Mouse (Mus musculus): ENCODE measurements at regions not wholly inside any gene's neighbourhood (a gene's known extent, or its start where the extent isn't known, plus 50 kb on each side); places are given as distances from the start of the nearest gene placed in this dataset.

DNA sequence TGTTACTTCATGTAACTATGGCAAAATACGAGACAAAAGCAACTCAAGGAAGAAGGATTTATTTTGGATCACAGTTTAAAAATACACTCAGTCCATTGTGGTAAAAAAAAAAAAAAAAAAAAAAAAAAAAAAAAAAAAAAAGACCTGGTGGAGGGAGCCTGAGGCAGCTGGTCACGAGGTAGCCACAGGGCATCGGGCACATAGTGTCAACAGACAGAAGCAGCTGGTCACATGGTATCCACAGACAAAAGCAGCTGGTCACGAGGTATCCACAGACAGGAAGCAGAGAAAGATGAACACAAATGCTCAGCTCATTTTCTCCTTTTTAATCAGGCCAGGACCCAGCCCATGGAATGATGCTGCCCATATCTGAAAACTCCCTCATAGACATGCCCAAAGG, 142.5 kb downstream of the Kcnk1 start:
- H3K9me3 ChIP-seq (ENCODE audit: control insufficient read depth, insufficient read depth, low read depth, low read length), result no peaks in the 10 kb centered on the region
- H3K4me1 ChIP-seq (ENCODE audit: control insufficient read depth in 2 of 2, insufficient read depth in 2 of 2, low read length in 2 of 2, poor library complexity in 1 of 2), result no peaks in the 10 kb centered on the region; a peak in 1 of 4 replicates
- H3K9ac ChIP-seq (ENCODE audit: insufficient read depth, low read depth, low read length, poor library complexity, severe bottlenecking), result no peak overlapping the region
- no peak for TF ChIP-seq CHD2 (IDR thresholded peaks at IDR 0.05; ENCODE audit: low read depth, low read length)
- TF ChIP-seq ZNF384 (IDR thresholded peaks at IDR 0.05; ENCODE audit: low read depth, low read length), result peak; percentile 84
- no peak for DNase-seq (ENCODE audit: low read depth, low spot score)
- in situ Hi-C loops (cut with MboI; ENCODE audit: low sequenced_read_pairs in 2 of 2, unreplicated experiment in 2 of 2), result no loop called here
- no peaks in the 10 kb centered on the region for H3K36me3 ChIP-seq (ENCODE audit: control insufficient read depth, insufficient read depth, low read length, poor library complexity, severe bottlenecking)
- no peak overlapping the region for H3K4me3 ChIP-seq (ENCODE audit: insufficient read depth in 1 of 2, low read depth in 1 of 2, low read length in 2 of 2, poor library complexity in 1 of 2, severe bottlenecking in 1 of 2)
- H3K27ac ChIP-seq (ENCODE audit: insufficient read depth, low read depth, low read length, poor library complexity, severe bottlenecking), result no peak overlapping the region

DNA sequence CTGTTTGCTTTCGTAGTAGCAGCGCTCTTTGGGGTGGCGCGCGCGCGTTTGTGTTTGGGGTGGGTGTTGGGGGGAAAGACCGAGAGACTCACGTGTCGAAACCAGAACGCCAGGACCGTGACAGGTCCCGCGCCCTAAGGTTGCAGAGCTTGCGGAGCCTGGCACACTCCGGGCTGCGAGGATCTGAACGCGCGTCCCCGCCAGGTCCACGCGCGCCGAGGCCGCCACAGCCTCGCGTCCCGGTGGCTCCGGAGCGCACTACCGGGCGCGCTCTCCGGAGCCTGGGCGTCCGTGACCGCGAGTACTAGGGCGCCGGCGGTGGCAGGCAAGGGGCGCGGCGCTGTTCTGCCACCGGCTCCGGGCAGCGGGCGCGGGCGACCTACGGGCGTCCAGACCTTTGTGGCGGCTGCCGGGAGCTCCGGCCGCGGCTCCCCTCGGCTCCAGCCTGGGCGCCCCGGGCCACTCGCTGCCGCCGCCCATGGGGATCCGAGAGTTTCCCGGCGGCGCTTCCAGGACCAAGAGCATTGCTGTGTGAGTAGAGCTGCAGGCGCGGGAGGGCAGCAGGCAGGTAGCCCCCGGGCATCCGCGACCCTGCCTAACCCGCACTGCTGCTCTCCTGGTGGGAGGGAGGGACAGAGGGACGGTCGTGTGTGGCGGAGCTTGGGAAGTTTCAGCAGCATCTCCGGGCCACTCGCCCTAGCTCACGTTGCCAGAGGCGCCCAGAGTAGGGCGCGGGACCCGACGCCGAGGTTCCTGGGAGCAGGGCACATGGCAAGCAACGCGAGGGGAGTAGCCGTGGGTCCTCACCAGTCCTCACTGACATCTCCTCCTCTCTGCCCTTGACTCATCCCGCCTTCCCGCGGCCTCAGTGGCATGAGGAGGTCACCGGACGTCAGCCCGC, 143.9 kb downstream of the Kcnk1 start:
- TF ChIP-seq ZC3H11A (IDR thresholded peaks at IDR 0.05; ENCODE audit: borderline replicate concordance, low read depth, low read length) (no peak), ZNF384 (IDR thresholded peaks at IDR 0.05; ENCODE audit: low read depth, low read length) (no peak), MAFK (IDR thresholded peaks at IDR 0.05; ENCODE audit: insufficient read depth, low read depth, low read length) (no peak), CHD2 (IDR thresholded peaks at IDR 0.05; ENCODE audit: low read depth, low read length) (no peak), HCFC1 (IDR thresholded peaks at IDR 0.05; ENCODE audit: borderline replicate concordance, insufficient read depth, low read length) (no peak)
- H3K9me3 ChIP-seq (ENCODE audit: control insufficient read depth, insufficient read depth, low read depth, low read length), result no peaks in the 10 kb centered on the region
- peak; percentile 17 for DNase-seq (ENCODE audit: low read depth, low spot score)
- peak overlapping the region; percentile 36; the same call in 1 of the 2 replicates for H3K9ac ChIP-seq (ENCODE audit: insufficient read depth, low read depth, low read length, poor library complexity, severe bottlenecking)
- no peaks in the 10 kb centered on the region; a peak in 1 of 4 replicates for H3K4me1 ChIP-seq (ENCODE audit: control insufficient read depth in 2 of 2, insufficient read depth in 2 of 2, low read length in 2 of 2, poor library complexity in 1 of 2)
- no peaks in the 10 kb centered on the region for H3K36me3 ChIP-seq (ENCODE audit: control insufficient read depth, insufficient read depth, low read length, poor library complexity, severe bottlenecking)
- in situ Hi-C loops (cut with MboI; ENCODE audit: low sequenced_read_pairs in 2 of 2, unreplicated experiment in 2 of 2), result no loop called here
- H3K4me3 ChIP-seq (ENCODE audit: insufficient read depth in 1 of 2, low read depth in 1 of 2, low read length in 2 of 2, poor library complexity in 1 of 2, severe bottlenecking in 1 of 2), result peak overlapping the region; percentile 63 to 72
- H3K27ac ChIP-seq (ENCODE audit: insufficient read depth, low read depth, low read length, poor library complexity, severe bottlenecking), result no peak overlapping the region

DNA sequence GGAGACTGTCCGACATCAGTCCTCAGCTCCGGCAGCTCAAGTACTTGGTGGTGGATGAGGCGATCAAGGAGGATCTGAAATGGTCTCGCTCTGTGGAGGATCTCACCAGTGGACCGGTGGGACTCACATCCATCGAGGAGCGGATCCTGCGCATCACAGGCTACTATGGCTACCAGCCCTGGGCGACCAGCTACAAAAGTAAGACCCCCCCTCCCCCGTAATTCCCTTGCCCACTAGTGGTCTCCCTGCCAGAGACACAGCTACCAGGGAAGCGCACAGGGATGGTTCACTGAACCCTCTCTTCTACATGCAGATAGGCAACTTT, 144.5 kb downstream of the Kcnk1 start:
- Histone ChIP-seq H3K9ac (ENCODE audit: insufficient read depth, low read depth, low read length, poor library complexity, severe bottlenecking) (no peak overlapping the region), H3K27ac (ENCODE audit: insufficient read depth, low read depth, low read length, poor library complexity, severe bottlenecking) (no peak overlapping the region), H3K36me3 (ENCODE audit: control insufficient read depth, insufficient read depth, low read length, poor library complexity, severe bottlenecking) (no peaks in the 10 kb centered on the region), H3K4me3 (ENCODE audit: insufficient read depth in 1 of 2, low read depth in 1 of 2, low read length in 2 of 2, poor library complexity in 1 of 2, severe bottlenecking in 1 of 2) (peak overlapping the region; percentile 63 to 72), H3K9me3 (ENCODE audit: control insufficient read depth, insufficient read depth, low read depth, low read length) (no peaks in the 10 kb centered on the region), H3K4me1 (ENCODE audit: control insufficient read depth in 2 of 2, insufficient read depth in 2 of 2, low read length in 2 of 2, poor library complexity in 1 of 2) (no peaks in the 10 kb centered on the region; a peak in 1 of 4 replicates)
- TF ChIP-seq HCFC1 (IDR thresholded peaks at IDR 0.05; ENCODE audit: borderline replicate concordance, insufficient read depth, low read length), result no peak
- TF ChIP-seq CHD2 (IDR thresholded peaks at IDR 0.05; ENCODE audit: low read depth, low read length), result no peak
- no peak for TF ChIP-seq ZC3H11A (IDR thresholded peaks at IDR 0.05; ENCODE audit: borderline replicate concordance, low read depth, low read length)
- no peak for TF ChIP-seq MAFK (IDR thresholded peaks at IDR 0.05; ENCODE audit: insufficient read depth, low read depth, low read length)
- TF ChIP-seq ZNF384 (IDR thresholded peaks at IDR 0.05; ENCODE audit: low read depth, low read length), result no peak
- in situ Hi-C loops (cut with MboI; ENCODE audit: low sequenced_read_pairs in 2 of 2, unreplicated experiment in 2 of 2), result no loop called here
- DNase-seq (ENCODE audit: low read depth, low spot score), result no peak

DNA sequence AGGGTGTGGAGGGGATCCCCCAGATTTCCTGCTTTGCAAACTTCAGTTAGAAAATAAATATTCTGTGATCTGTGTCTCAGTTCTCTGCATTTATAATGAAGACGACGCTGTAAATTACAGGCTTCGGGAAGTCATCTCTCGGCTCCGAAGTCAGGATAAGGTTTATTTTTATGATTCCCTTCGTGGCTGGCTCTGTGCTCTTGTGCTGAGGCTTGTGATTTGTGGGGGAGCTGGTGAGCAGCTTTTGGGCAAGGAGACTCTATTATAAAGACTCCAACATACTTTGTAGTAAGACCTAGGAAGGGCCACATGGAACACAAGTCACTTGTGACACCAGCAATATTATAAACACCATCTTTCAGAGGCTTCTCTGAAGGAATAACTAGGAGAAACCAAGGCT, 146.0 kb downstream of the Kcnk1 start:
- TF ChIP-seq CHD2 (IDR thresholded peaks at IDR 0.05; ENCODE audit: low read depth, low read length), result no peak

DNA sequence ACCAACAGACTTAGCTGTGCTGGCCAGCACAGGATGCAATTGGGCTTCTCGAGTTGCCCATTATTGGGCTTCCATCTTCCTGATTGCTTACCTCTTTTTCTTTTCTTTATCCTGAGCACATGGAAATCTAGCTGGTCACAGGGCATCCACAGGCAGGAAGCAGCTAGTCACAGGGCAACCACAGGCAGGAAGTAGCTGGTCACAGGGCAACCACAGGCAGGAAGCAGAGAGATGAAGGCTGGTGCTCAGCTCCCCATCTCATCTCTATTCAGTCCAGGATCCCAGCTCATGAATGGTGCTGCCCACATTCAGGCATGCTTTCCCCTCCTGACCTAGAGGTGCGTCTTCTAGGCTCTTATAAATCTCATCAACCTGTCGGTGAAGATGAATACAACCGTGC, 146.8 kb upstream of the Slc35f3 start:
- no peak overlapping the region for H3K27ac ChIP-seq (ENCODE audit: insufficient read depth, low read depth, low read length, poor library complexity, severe bottlenecking)
- no peak overlapping the region for H3K4me3 ChIP-seq (ENCODE audit: insufficient read depth in 1 of 2, low read depth in 1 of 2, low read length in 2 of 2, poor library complexity in 1 of 2, severe bottlenecking in 1 of 2)
- in situ Hi-C loops (cut with MboI; ENCODE audit: low sequenced_read_pairs in 2 of 2, unreplicated experiment in 2 of 2), result no loop called here
- TF ChIP-seq ZC3H11A (IDR thresholded peaks at IDR 0.05; ENCODE audit: borderline replicate concordance, low read depth, low read length), result no peak
- no peak for TF ChIP-seq ZNF384 (IDR thresholded peaks at IDR 0.05; ENCODE audit: low read depth, low read length)
- TF ChIP-seq MAFK (IDR thresholded peaks at IDR 0.05; ENCODE audit: insufficient read depth, low read depth, low read length), result no peak
- TF ChIP-seq HCFC1 (IDR thresholded peaks at IDR 0.05; ENCODE audit: borderline replicate concordance, insufficient read depth, low read length), result no peak
- no peak for TF ChIP-seq CHD2 (IDR thresholded peaks at IDR 0.05; ENCODE audit: low read depth, low read length)
- H3K4me1 ChIP-seq (ENCODE audit: control insufficient read depth in 2 of 2, insufficient read depth in 2 of 2, low read length in 2 of 2, poor library complexity in 1 of 2), result no peaks in the 10 kb centered on the region
- H3K36me3 ChIP-seq (ENCODE audit: control insufficient read depth, insufficient read depth, low read length, poor library complexity, severe bottlenecking), result no peaks in the 10 kb centered on the region
- no peaks in the 10 kb centered on the region for H3K9me3 ChIP-seq (ENCODE audit: control insufficient read depth, insufficient read depth, low read depth, low read length)
- no peak for DNase-seq (ENCODE audit: low read depth, low spot score)
- no peak overlapping the region for H3K9ac ChIP-seq (ENCODE audit: insufficient read depth, low read depth, low read length, poor library complexity, severe bottlenecking)

More for the DNA sequence above, 146.0 kb downstream of the Kcnk1 start:
- DNase-seq (ENCODE audit: low read depth, low spot score), result no peak
- Histone ChIP-seq H3K9me3 (ENCODE audit: control insufficient read depth, insufficient read depth, low read depth, low read length) (no peaks in the 10 kb centered on the region), H3K36me3 (ENCODE audit: control insufficient read depth, insufficient read depth, low read length, poor library complexity, severe bottlenecking) (no peaks in the 10 kb centered on the region), H3K4me3 (ENCODE audit: insufficient read depth in 1 of 2, low read depth in 1 of 2, low read length in 2 of 2, poor library complexity in 1 of 2, severe bottlenecking in 1 of 2) (no peak overlapping the region), H3K27ac (ENCODE audit: insufficient read depth, low read depth, low read length, poor library complexity, severe bottlenecking) (no peak overlapping the region), H3K4me1 (ENCODE audit: control insufficient read depth in 2 of 2, insufficient read depth in 2 of 2, low read length in 2 of 2, poor library complexity in 1 of 2) (no peaks in the 10 kb centered on the region; a peak in 1 of 4 replicates), H3K9ac (ENCODE audit: insufficient read depth, low read depth, low read length, poor library complexity, severe bottlenecking) (no peak overlapping the region)
- in situ Hi-C loops (cut with MboI; ENCODE audit: low sequenced_read_pairs in 2 of 2, unreplicated experiment in 2 of 2), result no loop called here
